Mouse (Mus musculus) right cerebral cortex, postnatal 36 days (tissue): ENCODE measurements around the gene BC004004.
"Not testable (repeated sequence)": the region's sequence is repeated elsewhere in the genome, so short reads cannot be mapped to it uniquely, and the experiment has no call there.

Source experiments
- DNase-seq, 2 experiments: peaks; one replicate each; pipeline ENCODE4 v3.0.0; 2022; ENCODE audit warnings: low spot score in 2 of 2, mixed read lengths in 1 of 2

The BC004004 gene

GRCm38 (mm10) chr17:29260501-29260900 lies 8.1 kb upstream of the BC004004 start:
- DNase-seq = no peak

GRCm38 (mm10) chr17:29261603-29262258 lies 6.9 kb upstream of the BC004004 start:
- DNase-seq = no peak

GRCm38 (mm10) chr17:29262259-29262649 lies 6.3 kb upstream of the BC004004 start:
- no peak for DNase-seq

GRCm38 (mm10) chr17:29263417-29263816 lies 5.2 kb upstream of the BC004004 start:
- DNase-seq = no peak

- peak; percentile 52 to 63 for DNase-seq
Observed at GRCm38 (mm10) chr17:29263840-29264633, 4.6 kb upstream of the BC004004 start, which contains the start of gene Ppil1. Ppil1 (minus strand) TSS chr17:29264186.

- no peak for DNase-seq
Observed at GRCm38 (mm10) chr17:29264760-29265159, 3.8 kb upstream of the BC004004 start.

- not testable (repeated sequence) for DNase-seq
Observed at GRCm38 (mm10) chr17:29267040-29267439, 1.5 kb upstream of the BC004004 start.

GRCm38 (mm10) chr17:29267931-29268681 lies 482 bp upstream of the BC004004 start:
- DNase-seq = no peak

GRCm38 (mm10) chr17:29269349-29269706 lies 740 bp downstream of the BC004004 start:
- no peak for DNase-seq

- DNase-seq = no peak
Observed at GRCm38 (mm10) chr17:29270148-29270698, 1.6 kb downstream of the BC004004 start.

GRCm38 (mm10) chr17:29273156-29273555 lies 4.6 kb downstream of the BC004004 start:
- no peak for DNase-seq

GRCm38 (mm10) chr17:29273889-29274288 lies 5.3 kb downstream of the BC004004 start:
- DNase-seq = no peak

GRCm38 (mm10) chr17:29280422-29280821 lies 11.8 kb downstream of the BC004004 start:
- no peak for DNase-seq

- DNase-seq = no peak
Observed at GRCm38 (mm10) chr17:29281541-29281940, 13.0 kb downstream of the BC004004 start.

- no peak for DNase-seq
Observed at GRCm38 (mm10) chr17:29282216-29282952, 13.8 kb downstream of the BC004004 start.

GRCm38 (mm10) chr17:29291793-29292192 lies 23.2 kb downstream of the BC004004 start:
- no peak for DNase-seq

- no peak for DNase-seq
Observed at GRCm38 (mm10) chr17:29292996-29293395, 24.4 kb downstream of the BC004004 start.

- DNase-seq = no peak
Observed at GRCm38 (mm10) chr17:29293807-29294605, 25.4 kb downstream of the BC004004 start.

- DNase-seq = no peak
Observed at GRCm38 (mm10) chr17:29295835-29296234, 27.2 kb downstream of the BC004004 start.

- no peak for DNase-seq
Observed at GRCm38 (mm10) chr17:29297321-29297720, 28.7 kb downstream of the BC004004 start.

GRCm38 (mm10) chr17:29297813-29298212 lies 29.2 kb downstream of the BC004004 start:
- DNase-seq = no peak
